ENCODE assay signal across 11 mouse cellular contexts in genomic region chr1:77213462-77214098, GRCm38 (mm10).
DNase-seq lines count a peak whose midpoint lies in the region; ATAC-seq and TF ChIP-seq lines count a peak whose summit lies in the region.
"Had no signal": no experiment of that assay in that cellular context is flagged by ENCODE, and none has a peak within 500 bp of the region (broad histone marks: within the 10 kb centered on the region; RNA-seq: fewer than 3 reads in every experiment).

No protein-coding gene starts in this region.

- H3K36me3 ChIP-seq in midbrain, embryonic 11.5 days (ENCODE audit: control insufficient read depth, insufficient read depth, low read length), result no peaks in the 10 kb centered on the region
- H3K36me3 ChIP-seq in midbrain, embryonic 14.5 days (ENCODE audit: control insufficient read depth, insufficient read depth, low read length), result no peaks in the 10 kb centered on the region
- H3K36me3 ChIP-seq in heart, embryonic 10.5 days, result no peaks in the 10 kb centered on the region
- H3K36me3 ChIP-seq in liver, postnatal 0 days (replicated peaks; ENCODE audit: insufficient read depth, low read length), result no peaks in the 10 kb centered on the region
- H3K36me3 ChIP-seq in stomach, postnatal 0 days (ENCODE audit: control insufficient read depth, insufficient read depth, low read length), result no peaks in the 10 kb centered on the region
- H3K36me3 ChIP-seq: midbrain, embryonic 12.5 days had no signal

- no peak overlapping the region for H3K4me3 ChIP-seq in midbrain, embryonic 11.5 days (ENCODE audit: low read depth, low read length)
- H3K4me3 ChIP-seq in midbrain, embryonic 14.5 days (replicated peaks; ENCODE audit: low read depth, low read length), result no peak overlapping the region
- peak overlapping the region; percentile 39 for H3K4me3 ChIP-seq in heart, embryonic 10.5 days
- peak overlapping the region; percentile 10; the same call in 1 of the 2 replicates for H3K4me3 ChIP-seq in liver, postnatal 0 days (ENCODE audit: low read depth, low read length)
- peak overlapping the region; percentile 18; the same call in 1 of the 2 replicates for H3K4me3 ChIP-seq in stomach, postnatal 0 days (ENCODE audit: low read depth, low read length)
- H3K4me3 ChIP-seq: midbrain, embryonic 12.5 days had no signal

- no peak overlapping the region for H3K9ac ChIP-seq in midbrain, embryonic 11.5 days (ENCODE audit: low read length)
- no peak overlapping the region for H3K9ac ChIP-seq in midbrain, embryonic 14.5 days (replicated peaks; ENCODE audit: low read length)
- H3K9ac ChIP-seq in liver, postnatal 0 days (replicated peaks), result no peak overlapping the region; the same call in 1 of the 2 replicates
- no peak overlapping the region for H3K9ac ChIP-seq in stomach, postnatal 0 days (ENCODE audit: low read length)
- H3K9ac ChIP-seq: midbrain, embryonic 12.5 days had no signal

- no peak for ATAC-seq in midbrain, embryonic 11.5 days (ENCODE audit: low FRiP score)
- no peak for ATAC-seq in midbrain, embryonic 14.5 days (ENCODE audit: low FRiP score, low TSS enrichment)
- ATAC-seq in liver, postnatal 0 days, result peak; percentile 45; the same call in 1 of the 2 replicates
- ATAC-seq in stomach, postnatal 0 days (ENCODE audit: low FRiP score, low TSS enrichment), result peak; percentile 75
- no peak for ATAC-seq in cerebellum, adult (ENCODE audit: insufficient number of reproducible peaks, low FRiP score, low TSS enrichment)

- H3K4me2 ChIP-seq in midbrain, embryonic 11.5 days, result no peak overlapping the region
- no peak overlapping the region for H3K4me2 ChIP-seq in midbrain, embryonic 14.5 days (ENCODE audit: low read length)
- H3K4me2 ChIP-seq in liver, postnatal 0 days (ENCODE audit: low read depth, low read length), result peak overlapping the region; percentile 62
- peak overlapping the region; percentile 50 for H3K4me2 ChIP-seq in stomach, postnatal 0 days (replicated peaks; ENCODE audit: low read depth)
- H3K4me2 ChIP-seq: midbrain, embryonic 12.5 days had no signal

- 70% methylated on average over 8 of the region's 8 CpGs for WGBS in midbrain, embryonic 11.5 days
- WGBS in midbrain, embryonic 14.5 days, result 69% methylated on average over 8 of the region's 8 CpGs
- WGBS in heart, embryonic 10.5 days, result 30% methylated on average over 8 of the region's 8 CpGs
- 21% methylated on average over 8 of the region's 8 CpGs for WGBS in liver, postnatal 0 days (ENCODE audit: insufficient replicate concordance)
- 12% methylated on average over 8 of the region's 8 CpGs for WGBS in stomach, postnatal 0 days

- no peaks in the 10 kb centered on the region for H3K4me1 ChIP-seq in midbrain, embryonic 11.5 days (ENCODE audit: control insufficient read depth, insufficient read depth, low read length)
- no peaks in the 10 kb centered on the region for H3K4me1 ChIP-seq in midbrain, embryonic 14.5 days (ENCODE audit: control insufficient read depth, insufficient read depth, low read length)
- H3K4me1 ChIP-seq in heart, embryonic 10.5 days, result peaks cover 6% of the 10 kb centered on the region
- peaks cover 7% of the 10 kb centered on the region for H3K4me1 ChIP-seq in liver, postnatal 0 days (ENCODE audit: insufficient read depth)
- H3K4me1 ChIP-seq in stomach, postnatal 0 days (replicated peaks; ENCODE audit: control insufficient read depth, insufficient read depth), result no peaks in the 10 kb centered on the region
- H3K4me1 ChIP-seq: midbrain, embryonic 12.5 days had no signal

- TF ChIP-seq CTCF in liver, postnatal 0 days (IDR thresholded peaks at IDR 0.05; ENCODE audit: low read depth), result no peak
- TF ChIP-seq CTCF in stomach, postnatal 0 days (IDR thresholded peaks at IDR 0.05; ENCODE audit: low read depth), result no peak

- H3K27me3 ChIP-seq in midbrain, embryonic 11.5 days (ENCODE audit: control insufficient read depth, insufficient read depth, low read length), result no peaks in the 10 kb centered on the region
- no peaks in the 10 kb centered on the region for H3K27me3 ChIP-seq in midbrain, embryonic 14.5 days (ENCODE audit: control insufficient read depth, insufficient read depth, low read length)
- no peaks in the 10 kb centered on the region for H3K27me3 ChIP-seq in heart, embryonic 10.5 days (ENCODE audit: insufficient read depth, poor library complexity, severe bottlenecking)
- H3K27me3 ChIP-seq in liver, postnatal 0 days (ENCODE audit: insufficient read depth, low read length), result no peaks in the 10 kb centered on the region
- H3K27me3 ChIP-seq in stomach, postnatal 0 days (ENCODE audit: control insufficient read depth, insufficient read depth, low read length), result no peaks in the 10 kb centered on the region
- H3K27me3 ChIP-seq: midbrain, embryonic 12.5 days had no signal

- no peak overlapping the region for H3K27ac ChIP-seq in midbrain, embryonic 11.5 days (ENCODE audit: low read depth, low read length)
- no peak overlapping the region for H3K27ac ChIP-seq in midbrain, embryonic 14.5 days (replicated peaks; ENCODE audit: low read depth, low read length)
- H3K27ac ChIP-seq in heart, embryonic 10.5 days, result peak overlapping the region; percentile 47; the same call in 1 of the 2 replicates
- H3K27ac ChIP-seq in liver, postnatal 0 days (ENCODE audit: low read depth), result no peak overlapping the region
- H3K27ac ChIP-seq in stomach, postnatal 0 days (replicated peaks), result peak overlapping the region; percentile 13; the same call in 1 of the 2 replicates
- H3K27ac ChIP-seq: midbrain, embryonic 12.5 days had no signal

- H3K9me3 ChIP-seq in midbrain, embryonic 11.5 days (ENCODE audit: control insufficient read depth, low read length), result no peaks in the 10 kb centered on the region
- no peaks in the 10 kb centered on the region for H3K9me3 ChIP-seq in midbrain, embryonic 14.5 days (ENCODE audit: control insufficient read depth, low read length)
- H3K9me3 ChIP-seq in heart, embryonic 10.5 days, result no peaks in the 10 kb centered on the region
- H3K9me3 ChIP-seq in liver, postnatal 0 days (ENCODE audit: low read length), result no peaks in the 10 kb centered on the region
- no peaks in the 10 kb centered on the region for H3K9me3 ChIP-seq in stomach, postnatal 0 days (ENCODE audit: control insufficient read depth, low read length)
- H3K9me3 ChIP-seq: midbrain, embryonic 12.5 days had no signal

- no peak for TF ChIP-seq EP300 in liver, postnatal 0 days (IDR thresholded peaks at IDR 0.05; ENCODE audit: low read depth)
- no peak for TF ChIP-seq EP300 in stomach, postnatal 0 days (optimal IDR thresholded peaks at IDR 0.05)

- peak; percentile 70 for DNase-seq in midbrain, embryonic 11.5 days (ENCODE audit: low spot score, missing footprints)
- DNase-seq in midbrain, embryonic 14.5 days, result no peak
- DNase-seq in heart, embryonic 10.5 days (ENCODE audit: low spot score), result no peak
- peak; percentile 17 for DNase-seq in liver, postnatal 0 days
- DNase-seq in stomach, postnatal 0 days (ENCODE audit: low spot score), result peak; percentile 38
- no peak for DNase-seq in thymus, postnatal 25 days
- DNase-seq: cerebellum, adult 2 months; gastrocnemius, postnatal 10 days; layer of hippocampus, adult 9-11 months had no signal

Comparison
In these comparisons a context has a peak if more than half of its experiments do, and no peak if none do; other contexts are left out.
1. DNase-seq: peak in midbrain, embryonic 11.5 days (single experiment), liver, postnatal 0 days (single experiment) and stomach, postnatal 0 days (single experiment); none in midbrain, embryonic 14.5 days (single experiment), heart, embryonic 10.5 days (single experiment) and thymus, postnatal 25 days (single experiment).
2. ATAC-seq: peak in liver, postnatal 0 days (single experiment) and stomach, postnatal 0 days (single experiment); none in midbrain, embryonic 11.5 days (single experiment), midbrain, embryonic 14.5 days (single experiment) and cerebellum, adult (single experiment).
3. H3K27ac ChIP-seq: peak in heart, embryonic 10.5 days (single experiment) and stomach, postnatal 0 days (single experiment); none in midbrain, embryonic 11.5 days (single experiment), midbrain, embryonic 14.5 days (single experiment) and liver, postnatal 0 days (single experiment).
4. H3K4me2 ChIP-seq: peak in liver, postnatal 0 days (single experiment) and stomach, postnatal 0 days (single experiment); none in midbrain, embryonic 11.5 days (single experiment) and midbrain, embryonic 14.5 days (single experiment).
5. H3K4me3 ChIP-seq: peak in heart, embryonic 10.5 days (single experiment), liver, postnatal 0 days (single experiment) and stomach, postnatal 0 days (single experiment); none in midbrain, embryonic 11.5 days (single experiment) and midbrain, embryonic 14.5 days (single experiment).